Mouse (Mus musculus): ENCODE measurements around the gene Polr2l. TPM values are rescaled to one million over a fixed set of nuclear protein-coding genes. Genes with fewer than 3 reads are reported as not detected.

Gene Polr2l
- total RNA-seq, 2 experiments from 2014 or later, result 74.3 to 74.7 TPM

Other genes starting within 250 kb of the Polr2l start
- gene Phrf1, start 246.3 kb downstream of the Polr2l start, total RNA-seq (2021), result 10 to 100 TPM; 29.8 to 31.6 TPM
- 1 to 10 TPM; 3.4 to 3.6 TPM for gene Irf7, start 208.7 kb downstream of the Polr2l start, total RNA-seq (2021)
- not detected for gene Cdhr5, start 198.3 kb downstream of the Polr2l start, total RNA-seq (2021)
- not detected for gene Sct, start 196.0 kb downstream of the Polr2l start, total RNA-seq (2021)
- gene Drd4, start 183.1 kb downstream of the Polr2l start, total RNA-seq (2021), result not detected
- gene Deaf1, start 147.4 kb downstream of the Polr2l start, total RNA-seq (2021), result 10 to 100 TPM; 16.4 to 17.1 TPM
- 10 to 100 TPM; 13.5 to 13.9 TPM for gene Tmem80, start 147.4 kb downstream of the Polr2l start, total RNA-seq (2021)
- gene Eps8l2, start 136.3 kb downstream of the Polr2l start, total RNA-seq (2021), result 1 to 10 TPM; 3.2 to 4.3 TPM
- gene Taldo1, start 82.9 kb downstream of the Polr2l start, total RNA-seq (2021), result 100 to 1,000 TPM; 124 to 126 TPM
- gene Gatd1, start 61.0 kb downstream of the Polr2l start, total RNA-seq (2021), result 10 to 100 TPM; 13.8 to 14.2 TPM
- gene Cend1, start 45.6 kb downstream of the Polr2l start, total RNA-seq (2021), result under 1 TPM; 0.75 to 0.84 TPM
- gene Slc25a22, start 37.2 kb downstream of the Polr2l start, total RNA-seq (2021), result 10 to 100 TPM; 58.8 to 72.6 TPM
- gene Pidd1, start 31.1 kb downstream of the Polr2l start, total RNA-seq (2021), result under 1 TPM; 0.39 to 0.86 TPM
- 100 to 1,000 TPM; 862 to 950 TPM for gene Rplp2, start 27.8 kb downstream of the Polr2l start, total RNA-seq (2021)
- 100 to 1,000 TPM; 409 to 426 TPM for gene Pnpla2, start 19.9 kb downstream of the Polr2l start, total RNA-seq (2021)
- gene Cracr2b, start 14.0 kb downstream of the Polr2l start, total RNA-seq (2021), result 10 to 100 TPM; 19.7 to 23.1 TPM
- 100 to 1,000 TPM; 280 TPM for gene Cd151, start 7.7 kb downstream of the Polr2l start, total RNA-seq (2021)
- 10 to 100 TPM; 17.5 to 39.0 TPM for gene Tspan4, start 108 bp upstream of the Polr2l start, total RNA-seq (2021)
- 10 to 100 TPM; 46.6 to 47.1 TPM for gene Chid1, start 64.7 kb upstream of the Polr2l start, total RNA-seq (2021)
- 10 to 100 TPM; 48.9 to 56.1 TPM for gene Ap2a2, start 87.0 kb upstream of the Polr2l start, total RNA-seq (2021)
- not detected for gene Muc6, start 180.2 kb upstream of the Polr2l start, total RNA-seq (2021)
- not detected for gene Muc2, start 215.2 kb upstream of the Polr2l start, total RNA-seq (2021)

Measured in heart, postnatal 25 days (tissue).